Mouse (Mus musculus) erythroblast, embryonic 14.5 days (primary cell): ENCODE results near the gene Myo15.

Experiments used
- GATA1 ChIP-seq: IDR thresholded peaks from 2 replicates; pipeline ENCODE4 v1.6.1; 2012; ENCODE audit warnings: low read length, inconsistent platforms, mixed read lengths
- TAL1 ChIP-seq: IDR thresholded peaks from 3 replicates; pipeline ENCODE4 v1.6.1; 2012; ENCODE audit warnings: low read length, inconsistent platforms, mixed read lengths

DNA sequence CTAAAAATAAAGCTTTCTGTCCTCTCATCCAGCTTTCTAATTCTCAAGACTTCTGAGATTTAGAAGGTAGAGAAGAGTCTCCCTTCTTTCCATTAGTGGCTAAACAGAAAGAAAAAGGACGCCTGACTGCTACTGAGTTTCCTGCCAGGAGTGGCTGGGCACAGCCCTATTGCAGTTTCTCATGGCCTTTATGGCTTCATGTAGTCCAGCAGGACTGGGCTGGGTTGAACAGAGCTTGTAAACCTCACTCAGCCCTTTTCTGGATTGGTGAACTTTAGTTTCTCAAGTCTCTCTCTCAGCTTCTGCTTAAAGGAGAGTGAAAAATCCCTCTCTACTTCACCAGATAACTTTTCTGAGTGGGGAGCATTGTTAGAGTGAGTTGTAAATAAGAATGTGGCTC is 42.7 kb upstream of the Myo15 start:
- TF ChIP-seq GATA1 (no peak), TAL1 (no peak)
